Mouse (Mus musculus) layer of hippocampus, adult 2 months (tissue): ENCODE measurements around the gene Olfr716. TPM values are rescaled to one million over a fixed set of nuclear protein-coding genes. Genes with fewer than 3 reads are reported as not detected.
"Not testable (repeated sequence)": the region's sequence is repeated elsewhere in the genome, so short reads cannot be mapped to it uniquely, and the experiment has no call there.

Experiments
- DNase-seq, 2 experiments: peaks; one replicate each; pipeline ENCODE4 v3.0.0; 2022; ENCODE audit warnings: low spot score in 2 of 2
- H3K27ac ChIP-seq: fragments of 200-600 bp; 2 replicates; pipeline ENCODE4 v1.8.1; 2022
- H3K4me3 ChIP-seq: fragments of 200-600 bp; 2 replicates; pipeline ENCODE4 v1.8.1; 2022; ENCODE audit warnings: mild to moderate bottlenecking
- CTCF ChIP-seq: fragments of 200-600 bp; conservative IDR thresholded peaks from 2 replicates; pipeline ENCODE4 v1.8.1; 2022; ENCODE audit warnings: antibody characterized with exemption, mild to moderate bottlenecking, moderate library complexity
- long read RNA-seq, 2 experiments: library from polyadenylated mRNA; stranded (forward); transcript quantifications; one replicate each; pipeline ENCODE4 v2.0.0; 2021; ENCODE audit warnings: borderline mapping rate in 2 of 2
- total RNA-seq, 2 experiments: library from RNA; stranded (reverse); gene quantifications; 2 replicates each; pipeline ENCODE4 v1.2.3; 2021

Gene Olfr716
- not detected for total RNA-seq
- long read RNA-seq, experiment 1 = 0 reads
- long read RNA-seq, experiment 2 = 0 reads

GRCm38 (mm10) chr7:107138027-107138426 lies at the start of gene Olfr716:
TSS of gene Olfr716 (plus strand) at chr7:107138327.
- H3K4me3 ChIP-seq, H3K27ac ChIP-seq, DNase-seq: not testable (repeated sequence)

- Histone ChIP-seq H3K27ac (no peak within 1 kb of the TSS), H3K4me3 (no peak within 1 kb of the TSS)
- no peak for DNase-seq
- no peak for TF ChIP-seq CTCF
Observed at GRCm38 (mm10) chr7:107092920-107093319, 45.2 kb upstream of the Olfr716 start, which contains the start of gene Olfr17. TSS of gene Olfr17 (plus strand) at chr7:107093220.

- H3K4me3 ChIP-seq, DNase-seq, H3K27ac ChIP-seq: not testable (repeated sequence)
Observed at GRCm38 (mm10) chr7:107110269-107110668, 27.9 kb upstream of the Olfr716 start, which contains the start of gene Olfr715b. TSS of gene Olfr715b (minus strand) at chr7:107110369.

- not testable (repeated sequence) for H3K4me3 ChIP-seq, H3K27ac ChIP-seq, DNase-seq
Observed at GRCm38 (mm10) chr7:107130983-107131382, 7.1 kb upstream of the Olfr716 start, which contains the start of gene Olfr715. TSS of gene Olfr715 (minus strand) at chr7:107131083.

DNA sequence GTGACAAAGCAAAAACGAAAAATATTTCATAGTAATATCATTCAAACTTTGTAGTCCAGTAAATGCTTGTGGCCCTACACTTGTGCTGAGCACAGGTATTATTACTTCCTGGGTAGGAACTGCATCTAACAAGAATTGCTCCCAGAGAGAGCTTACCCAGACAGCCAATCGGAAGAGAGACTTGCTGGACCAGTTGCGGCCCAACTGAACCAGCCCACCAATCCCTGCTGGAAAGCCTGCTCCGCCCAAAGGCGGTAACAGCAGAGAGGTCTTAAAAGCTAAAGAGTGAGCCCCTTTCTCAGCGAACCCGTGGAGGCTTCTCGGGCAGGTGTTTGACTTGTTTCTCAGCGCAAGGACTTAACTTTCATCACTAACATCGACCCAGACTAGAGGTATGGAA lies 28.6 kb downstream of the Olfr716 start, which contains the start of gene Nlrp14:
Nlrp14 (plus strand) TSS at position 301 of the 400 bp plus-strand sequence.
- no peak for DNase-seq
- no peak within 1 kb of the TSS for H3K4me3 ChIP-seq
- TF ChIP-seq CTCF = no peak
- no peak within 1 kb of the TSS for H3K27ac ChIP-seq

- no peak for DNase-seq
- Histone ChIP-seq H3K4me3 (no peak overlapping the region), H3K27ac (no peak overlapping the region)
- TF ChIP-seq CTCF = no peak
Observed at GRCm38 (mm10) chr7:107180406-107180805, 42.3 kb downstream of the Olfr716 start.

Other genes with a start within 250 kb of the Olfr716 start
- not detected for gene Olfr707, start 237.1 kb upstream of the Olfr716 start, total RNA-seq
- not detected for gene Olfr1532-ps1, start 230.3 kb upstream of the Olfr716 start, total RNA-seq
- gene Olfr709-ps1, start 206.1 kb upstream of the Olfr716 start, total RNA-seq = not detected
- not detected for gene Olfr710, start 190.0 kb upstream of the Olfr716 start, total RNA-seq
- under 1 TPM in 1 of 2 experiments, not detected in 1; 0.08 TPM for gene Olfr6, start 174.4 kb upstream of the Olfr716 start, total RNA-seq
- gene Olfr711, start 162.9 kb upstream of the Olfr716 start, total RNA-seq = not detected
- not detected for gene Olfr2, start 132.3 kb upstream of the Olfr716 start, total RNA-seq
- not detected for gene Olfr713, start 107.2 kb upstream of the Olfr716 start, total RNA-seq
- gene Olfr714, start 67.3 kb upstream of the Olfr716 start, total RNA-seq = not detected
- gene Olfr17, start 45.1 kb upstream of the Olfr716 start, total RNA-seq = not detected
- gene Olfr715b, start 28.0 kb upstream of the Olfr716 start, total RNA-seq = not detected
- gene Olfr715, start 7.2 kb upstream of the Olfr716 start, total RNA-seq = not detected
- not detected for gene Nlrp14, start 28.7 kb downstream of the Olfr716 start, total RNA-seq
- gene Rbmxl2, start 71.1 kb downstream of the Olfr716 start, total RNA-seq = not detected
- gene Syt9, start 232.4 kb downstream of the Olfr716 start, total RNA-seq = 1 to 10 TPM; 4.4 to 5.0 TPM